Mouse (Mus musculus): Measurements from ENCODE around the gene Tes.
"Not testable (repeated sequence)": the region's sequence is repeated elsewhere in the genome, so short reads cannot be mapped to it uniquely, and the experiment has no call there.

Gene Tes

DNA sequence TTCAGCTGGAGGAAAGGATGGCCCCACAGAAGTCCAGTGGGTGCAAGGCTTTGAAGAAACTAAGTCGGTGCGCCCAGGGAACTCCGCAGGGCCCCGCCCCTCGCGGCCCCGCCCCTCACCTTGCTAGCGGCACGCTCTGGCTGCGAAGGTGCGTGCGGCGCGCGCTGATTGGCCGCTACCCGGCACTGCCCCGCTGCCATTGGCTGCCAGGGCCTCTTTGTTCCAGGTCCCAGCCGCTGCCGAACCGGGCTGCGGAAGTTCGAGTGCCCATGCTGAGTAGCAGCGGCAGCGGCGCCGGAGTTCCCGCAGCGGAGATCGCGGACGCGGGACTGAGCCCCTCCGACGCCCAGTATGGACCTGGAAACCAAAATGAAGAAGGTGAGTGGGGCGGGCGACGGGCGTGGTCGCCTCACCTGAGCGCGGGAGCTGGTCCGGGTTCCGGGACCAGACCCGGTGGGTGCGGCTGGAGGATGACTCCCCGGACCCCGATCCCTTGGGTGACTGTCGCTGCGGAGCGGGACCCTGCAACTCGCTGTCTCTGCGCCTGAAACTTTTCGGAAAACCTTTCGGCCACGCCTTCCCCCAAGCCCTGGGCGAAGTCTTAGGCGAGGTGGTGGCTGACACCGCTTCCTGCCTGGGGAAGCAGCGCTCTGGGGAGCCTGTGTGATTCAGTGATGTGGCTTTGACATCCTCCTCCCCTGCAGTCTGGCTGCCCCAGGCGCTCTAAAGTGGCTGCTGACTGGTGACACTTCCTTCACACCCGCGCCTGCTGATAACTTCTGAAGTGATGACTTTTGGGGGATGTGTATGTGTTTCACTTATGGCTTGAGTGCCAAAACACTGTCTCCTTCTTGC, at the start of gene Tes:
Gene Tes (plus strand): TSS at position 214 of the 855 bp plus-strand sequence.
- DNase-seq (ENCODE audit: low spot score in 2 of 2): peak; percentile 59 to 68

- DNase-seq (ENCODE audit: low spot score in 2 of 2): no peak
These were observed 39.1 kb upstream of the Tes start for GRCm38 (mm10) chr6:17025886-17026285.

DNA sequence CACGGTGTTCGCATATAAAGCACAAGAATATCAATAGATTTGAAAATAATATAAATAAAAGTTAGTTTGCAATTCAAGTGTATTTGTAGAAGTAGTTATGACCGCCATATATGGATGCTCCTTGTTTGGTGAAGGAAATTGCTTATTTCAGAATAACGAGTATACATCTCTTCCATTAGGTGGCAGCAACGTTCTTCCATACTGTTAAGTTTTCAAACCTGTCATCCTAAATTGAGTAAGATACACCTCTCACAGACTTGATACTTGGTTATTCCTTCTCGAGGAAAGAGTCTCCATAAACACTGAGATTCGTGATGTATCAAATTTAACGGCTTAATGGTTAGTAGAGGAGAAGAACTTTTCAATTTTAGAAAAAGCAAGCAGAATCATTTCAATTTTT, 37.4 kb upstream of the Tes start:
- DNase-seq (ENCODE audit: low spot score in 2 of 2): no peak

DNA sequence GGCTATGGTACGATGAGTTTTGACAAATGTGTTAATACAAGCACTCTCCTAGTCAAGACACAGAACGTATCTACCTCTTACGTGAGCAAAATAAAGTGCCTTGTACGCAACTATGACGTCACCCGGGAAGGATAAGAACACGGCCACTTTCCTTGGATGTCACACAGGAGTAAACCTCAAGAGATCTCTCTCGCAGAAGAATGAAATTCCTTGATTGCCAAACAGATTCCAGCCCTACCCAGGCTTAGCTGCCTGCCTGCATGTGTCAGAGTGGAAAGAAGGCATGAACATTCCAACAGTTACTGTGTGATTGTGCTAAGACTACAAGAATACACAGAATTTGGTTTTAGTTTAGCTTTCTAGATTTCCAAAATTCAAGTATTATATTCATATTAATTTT, 36.1 kb upstream of the Tes start:
- no peak for DNase-seq (ENCODE audit: low spot score in 2 of 2)

DNA sequence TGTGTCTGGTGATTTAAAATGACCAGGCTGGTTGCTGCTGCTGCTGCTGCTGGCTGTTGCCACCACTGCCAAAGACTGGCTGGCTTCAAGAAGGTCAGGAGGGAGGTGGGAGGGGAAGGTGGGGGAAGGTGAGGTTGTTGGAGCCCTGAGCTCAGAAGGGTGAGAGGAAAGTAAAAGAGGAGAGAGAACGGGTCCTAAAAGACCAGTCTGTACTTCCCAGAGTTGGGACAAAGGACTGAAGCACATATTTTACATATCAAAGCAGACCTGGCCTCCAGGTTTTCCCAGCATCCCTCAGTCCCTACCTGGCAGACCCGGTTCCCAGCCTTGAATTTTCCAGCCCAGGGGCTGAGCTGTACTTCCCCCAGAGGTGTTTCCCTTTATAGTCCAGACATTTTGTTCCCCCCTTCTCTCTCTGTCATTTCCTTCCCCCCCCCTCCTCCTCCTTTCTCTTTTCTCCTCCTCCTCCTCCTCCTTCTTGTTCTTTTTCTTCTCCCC, 32.7 kb upstream of the Tes start:
- DNase-seq (ENCODE audit: low spot score in 2 of 2): no peak

DNA sequence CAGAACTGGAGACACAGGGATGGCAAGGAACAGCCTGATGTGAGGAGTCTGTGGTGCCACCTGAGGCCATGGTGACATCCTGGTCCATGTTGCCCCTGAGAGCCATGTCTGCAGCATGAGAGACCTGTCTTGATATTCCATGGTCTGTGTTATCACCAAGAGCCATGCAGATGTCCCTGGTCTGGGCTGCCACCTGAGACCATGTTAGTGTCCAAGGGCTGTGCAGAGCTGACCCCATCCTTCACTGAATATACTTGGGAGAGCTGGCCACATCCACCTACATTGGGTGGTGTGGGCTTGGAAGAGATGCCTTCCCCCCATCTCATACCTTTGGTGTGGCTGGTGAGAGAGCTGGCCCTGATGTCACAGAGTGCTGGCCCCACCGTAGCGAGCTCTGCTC, 30.9 kb upstream of the Tes start:
- DNase-seq (ENCODE audit: low spot score in 2 of 2): no peak

- no peak for DNase-seq (ENCODE audit: low spot score in 2 of 2)
These were observed 29.7 kb upstream of the Tes start for GRCm38 (mm10) chr6:17035228-17035627.

- DNase-seq (ENCODE audit: low spot score in 2 of 2): no peak
These were observed 13.4 kb upstream of the Tes start for GRCm38 (mm10) chr6:17051432-17052025.

- no peak for DNase-seq (ENCODE audit: low spot score in 2 of 2)
These were observed 11.8 kb upstream of the Tes start for GRCm38 (mm10) chr6:17053028-17053660.

DNA sequence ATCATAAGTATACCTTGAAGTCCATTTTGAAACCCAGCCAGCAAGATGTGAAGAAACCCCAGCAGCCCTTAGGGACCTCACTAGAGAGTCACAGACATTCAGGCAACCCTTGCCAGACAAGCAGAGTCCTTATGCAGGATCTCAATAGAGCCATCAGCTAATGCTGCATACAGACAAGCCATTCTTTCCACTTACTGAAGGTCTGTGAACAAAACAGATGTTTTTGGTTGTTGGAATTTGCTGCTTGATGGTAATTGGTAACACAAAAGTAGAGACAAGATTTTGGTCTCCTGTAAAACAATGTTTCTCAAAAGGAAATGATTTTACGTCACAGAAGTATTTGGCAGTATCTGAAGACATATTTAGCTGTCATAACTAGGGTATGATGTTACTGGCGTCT, 10.2 kb upstream of the Tes start:
- DNase-seq (ENCODE audit: low spot score in 2 of 2): no peak

DNA sequence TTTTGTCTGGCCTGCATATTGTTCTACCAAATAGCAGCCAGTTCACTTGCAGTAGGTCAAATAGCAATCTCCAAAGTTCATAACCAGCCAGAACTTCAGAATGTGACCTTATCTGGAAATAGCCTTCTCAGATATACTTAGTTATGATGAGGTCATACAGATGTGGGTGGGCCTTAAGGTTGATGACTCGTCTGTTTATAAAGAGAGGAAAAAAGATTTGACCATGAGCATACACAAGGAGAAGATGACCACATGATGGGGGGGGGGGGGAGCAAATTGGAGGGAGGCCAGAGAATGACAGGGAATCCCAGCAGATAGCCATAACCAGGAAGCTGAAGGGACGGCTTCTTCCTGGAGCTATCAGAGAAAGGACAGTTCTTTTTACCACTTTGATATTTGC, 9.3 kb upstream of the Tes start:
- DNase-seq (ENCODE audit: low spot score in 2 of 2): no peak

GRCm38 (mm10) chr6:17059501-17059900, 5.4 kb upstream of the Tes start:
- DNase-seq (ENCODE audit: low spot score in 2 of 2): no peak

DNA sequence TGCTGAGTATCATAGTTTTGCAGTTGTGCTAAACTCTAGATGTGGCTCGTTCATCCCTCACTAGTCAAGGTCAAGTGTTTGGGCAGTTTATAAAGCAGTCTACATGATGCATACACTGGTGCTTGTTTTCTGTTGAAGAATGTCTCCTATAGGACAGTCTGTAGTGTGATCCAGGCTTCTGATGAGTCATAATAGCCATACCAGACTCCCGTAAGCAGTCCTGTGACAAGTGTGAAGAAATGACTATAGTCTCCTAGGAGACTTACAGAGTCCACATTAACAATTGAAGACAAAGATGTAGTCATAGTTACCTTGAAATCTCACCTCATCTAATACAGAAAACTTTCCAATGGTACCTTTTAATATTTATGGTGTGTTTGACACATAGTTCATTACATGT, 4.8 kb upstream of the Tes start:
- no peak for DNase-seq (ENCODE audit: low spot score in 2 of 2)

DNA sequence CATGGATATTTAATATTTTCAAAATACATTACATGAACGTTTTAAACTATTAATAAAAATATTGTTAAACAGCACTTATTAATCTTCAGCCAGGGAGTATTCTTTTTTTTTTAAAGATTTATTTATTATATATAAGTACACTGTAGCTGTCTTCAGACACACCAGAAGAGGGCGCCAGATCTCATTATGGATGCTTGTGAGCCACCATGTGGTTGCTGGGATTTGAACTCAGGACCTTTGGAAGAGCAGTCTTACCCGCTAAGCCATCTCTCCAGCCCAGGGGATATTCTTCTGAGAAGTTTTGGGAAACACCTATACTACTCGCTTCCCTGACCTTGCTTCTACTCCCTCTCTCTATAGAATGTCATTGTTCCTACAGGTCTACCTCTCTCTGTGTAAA, 3.1 kb upstream of the Tes start:
- not testable (repeated sequence) for DNase-seq (ENCODE audit: low spot score in 2 of 2)

- no peak for DNase-seq (ENCODE audit: low spot score in 2 of 2)
These were observed 2.6 kb upstream of the Tes start for GRCm38 (mm10) chr6:17062366-17062765.

GRCm38 (mm10) chr6:17065791-17066169, 831 bp downstream of the Tes start:
- DNase-seq (ENCODE audit: low spot score in 2 of 2): no peak

DNA sequence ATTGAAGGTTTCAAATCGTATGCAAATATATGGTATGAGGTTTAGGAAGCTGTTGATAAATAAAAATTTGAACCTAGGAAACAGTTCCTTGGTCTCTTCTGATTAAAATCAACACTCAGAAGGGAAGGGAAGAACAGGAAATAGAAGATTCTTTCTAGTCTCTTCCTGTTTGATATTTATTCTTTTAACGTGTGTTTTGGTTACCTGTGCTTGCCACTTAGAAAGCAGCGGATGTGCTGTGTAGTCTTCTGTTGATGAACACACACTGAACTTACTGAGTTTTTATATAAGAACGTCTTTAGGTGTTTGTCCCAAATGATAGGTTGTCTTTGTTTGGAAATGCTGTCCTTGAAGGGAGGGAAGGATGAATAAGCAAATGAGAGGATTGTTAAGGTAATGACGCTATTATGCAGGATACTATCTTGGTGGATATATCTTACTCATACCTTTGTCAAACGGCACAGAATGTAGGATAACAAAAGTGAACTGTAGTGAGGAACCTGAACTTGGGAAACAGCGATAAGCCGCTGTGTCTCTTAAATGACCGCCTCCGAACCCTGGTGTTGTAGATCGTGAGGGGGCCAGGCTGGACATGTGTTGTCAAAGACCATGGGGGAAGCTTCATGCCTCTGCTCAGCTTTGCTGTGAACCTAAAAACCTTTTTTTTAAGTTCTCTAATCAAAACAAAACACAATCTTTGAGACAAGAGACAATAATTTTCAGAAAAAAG, 1.4 kb downstream of the Tes start:
- DNase-seq (ENCODE audit: low spot score in 2 of 2): no peak

DNA sequence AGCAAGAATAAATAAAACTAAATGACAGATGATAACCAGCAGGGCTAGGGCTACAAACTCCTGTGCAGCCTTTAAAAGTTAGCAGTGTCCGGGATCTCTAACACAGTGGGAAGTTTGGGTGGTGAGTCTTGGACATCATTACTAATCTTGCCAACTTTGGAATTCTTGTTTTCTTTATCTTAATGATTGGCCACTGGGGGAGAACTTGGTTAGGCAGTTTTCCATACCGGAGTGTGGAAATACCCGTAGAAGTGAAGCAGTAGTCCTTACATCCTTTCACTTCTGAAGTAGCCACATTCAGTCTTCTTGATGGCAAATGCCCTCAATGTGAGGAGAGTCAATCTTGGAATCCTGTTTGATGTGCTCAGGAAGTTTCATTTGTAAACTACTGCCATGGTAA, 7.0 kb downstream of the Tes start:
- DNase-seq (ENCODE audit: low spot score in 2 of 2): no peak

DNA sequence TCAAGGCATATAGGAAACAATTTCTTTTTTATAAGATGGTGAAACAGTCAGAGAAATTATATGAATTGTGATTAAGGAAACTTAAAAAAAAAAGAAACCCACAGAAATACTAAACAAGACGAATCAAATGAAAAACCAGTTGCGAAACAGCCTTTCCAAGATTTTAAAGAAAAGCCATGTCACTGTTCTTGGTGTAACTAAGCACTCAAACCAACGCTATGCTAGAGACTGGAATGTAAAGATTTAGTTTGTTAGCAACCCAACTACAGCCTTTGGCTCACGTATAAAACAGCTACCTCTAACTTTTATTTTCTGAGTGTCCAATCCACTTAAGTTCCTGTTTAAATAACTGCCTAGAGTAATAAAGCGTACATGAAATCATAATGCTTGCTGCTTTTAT, 7.4 kb downstream of the Tes start:
- DNase-seq (ENCODE audit: low spot score in 2 of 2): no peak

- no peak for DNase-seq (ENCODE audit: low spot score in 2 of 2)
These were observed 8.0 kb downstream of the Tes start for GRCm38 (mm10) chr6:17072763-17073484.

DNA sequence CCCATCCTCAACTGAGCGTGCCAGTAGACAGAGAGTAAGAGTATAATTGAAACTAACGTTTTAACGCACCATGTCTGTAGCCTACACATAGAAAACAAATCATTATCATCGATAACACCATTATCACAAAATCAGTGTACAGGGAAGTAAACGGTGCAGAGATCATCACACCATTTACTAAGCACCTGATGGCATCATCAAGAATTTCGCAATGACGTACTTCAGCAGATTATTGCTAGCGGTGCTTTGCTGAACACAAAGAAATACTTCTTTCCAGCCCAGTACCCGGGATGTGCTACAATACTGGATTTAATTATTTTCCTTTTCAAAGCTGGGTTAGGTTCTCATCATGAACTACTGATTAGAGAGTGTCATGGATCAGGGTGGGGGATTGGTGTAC, 12.3 kb downstream of the Tes start:
- DNase-seq (ENCODE audit: low spot score in 2 of 2): no peak

- no peak for DNase-seq (ENCODE audit: low spot score in 2 of 2)
These were observed 12.8 kb downstream of the Tes start for GRCm38 (mm10) chr6:17077720-17078119.

Data from spleen, postnatal 14 days (tissue).